Mouse (Mus musculus) Muller cell, postnatal 12 days (primary cell): ENCODE measurements around the gene Gm11116.
"Not testable (repeated sequence)": the region's sequence is repeated elsewhere in the genome, so short reads cannot be mapped to it uniquely, and the experiment has no call there.

Experiments used
- DNase-seq: peaks from one replicate; pipeline ENCODE4 v3.0.0-alpha.2; 2015; ENCODE audit errors: inconsistent ontology term

The Gm11116 gene

GRCm38 (mm10) chr5:88111430-88111829, at the start of gene Gm11116:
Gm11116 (minus strand) TSS chr5:88111530.
- DNase-seq, result no peak

GRCm38 (mm10) chr5:88153999-88154398, 42.7 kb upstream of the Gm11116 start, which contains the start of gene Gm11115:
Gm11115 (minus strand) TSS chr5:88154099.
- DNase-seq, result no peak

GRCm38 (mm10) chr5:88086256-88086655, 25.1 kb downstream of the Gm11116 start, which contains the start of gene Smr2:
Smr2 (plus strand) TSS chr5:88086556.
- not testable (repeated sequence) for DNase-seq
